Mouse (Mus musculus) kidney, adult 2 months (tissue): ENCODE measurements around the gene Selp.

Experiments used
- CTCF ChIP-seq: fragments of 200-500 bp; conservative IDR thresholded peaks from 2 replicates; pipeline ENCODE4 v1.5.1; 2011; ENCODE audit warnings: low read depth, mild to moderate bottlenecking, control low read depth, low read length, moderate library complexity, mixed read lengths; ENCODE audit not compliant: insufficient read depth, insufficient read length
- POLR2A ChIP-seq: fragments of 200-500 bp; IDR thresholded peaks from one replicate; pipeline ENCODE4 v1.6.1; 2011; ENCODE audit warnings: low read depth, low read length, control low read depth

DNA sequence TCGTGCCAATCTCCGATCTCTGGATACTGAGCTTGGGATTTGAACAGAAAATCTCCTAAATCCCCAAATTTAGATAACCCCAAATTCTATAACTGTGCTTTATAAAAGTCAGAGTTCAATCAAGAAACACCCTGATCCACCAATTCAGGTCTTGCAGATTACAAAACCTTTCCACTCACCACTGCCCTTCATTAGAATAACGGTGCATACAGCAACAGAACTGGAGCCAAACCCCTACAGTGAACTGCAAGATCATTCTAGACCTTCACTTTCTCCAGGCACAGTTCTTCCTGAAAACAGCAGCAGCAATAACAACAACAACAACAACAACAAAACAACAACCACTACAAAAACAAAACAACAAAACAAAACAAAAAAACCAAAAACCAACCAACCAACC lies 28.3 kb upstream of the Selp start:
- no peak for TF ChIP-seq POLR2A
- no peak for TF ChIP-seq CTCF
